Mouse (Mus musculus) heart, postnatal 0 days (tissue): ENCODE data around the gene Dcaf11.

Experiments used
- CTCF ChIP-seq: IDR thresholded peaks from 2 replicates; pipeline ENCODE4 v1.5.1; 2016; ENCODE audit warnings: antibody characterized with exemption, control low read depth, low read depth
- EP300 ChIP-seq: IDR thresholded peaks from 2 replicates; pipeline ENCODE4 v1.6.1; 2016; ENCODE audit warnings: antibody characterized with exemption, low read depth

- TF ChIP-seq CTCF (no peak), EP300 (no peak)
These were observed 54.9 kb downstream of the Dcaf11 start for GRCm38 (mm10) chr14:55614565-55615178.
